In the genomic region with DNA sequence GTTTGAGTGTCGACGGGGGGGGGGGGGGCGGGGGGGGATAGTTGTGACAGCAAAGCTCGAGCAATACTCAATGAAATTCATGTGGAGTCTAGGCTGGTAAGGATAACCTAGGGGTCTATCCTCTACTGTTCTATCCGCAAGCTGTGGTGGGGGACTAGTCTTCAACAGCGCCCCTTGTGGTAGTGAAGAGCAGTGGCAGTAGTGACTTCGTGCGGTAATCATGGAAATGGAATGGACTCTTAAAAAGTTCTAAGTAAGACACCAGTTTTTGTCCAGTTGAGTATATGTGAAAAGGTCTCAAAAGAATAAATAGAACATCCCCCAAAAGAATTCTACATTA, we compare ENCODE assay signal across 8 mouse cellular contexts. TPM values are rescaled to one million over a fixed set of nuclear protein-coding genes. Genes with fewer than 3 reads are reported as not detected.
DNase-seq lines count a peak whose midpoint lies in the region; ATAC-seq and TF ChIP-seq lines count a peak whose summit lies in the region.
"Had no signal": no experiment of that assay in that cellular context is flagged by ENCODE, and none has a peak within 500 bp of the region (broad histone marks: within the 10 kb centered on the region; RNA-seq: fewer than 3 reads in every experiment).

No protein-coding gene starts in this region.

- no peaks in the 10 kb centered on the region for H3K27me3 ChIP-seq in neural tube, embryonic 11.5 days (ENCODE audit: control insufficient read depth, insufficient read depth, low read length)
- H3K27me3 ChIP-seq in hindbrain, embryonic 10.5 days (ENCODE audit: insufficient read depth, poor library complexity, severe bottlenecking), result no peaks in the 10 kb centered on the region; the same call in 1 of the 2 replicates
- H3K27me3 ChIP-seq in neural tube, embryonic 14.5 days (ENCODE audit: control insufficient read depth, insufficient read depth, low read length), result no peaks in the 10 kb centered on the region

- H3K9me3 ChIP-seq in neural tube, embryonic 11.5 days (ENCODE audit: control insufficient read depth, low read length), result no peaks in the 10 kb centered on the region
- no peaks in the 10 kb centered on the region for H3K9me3 ChIP-seq in hindbrain, embryonic 10.5 days
- H3K9me3 ChIP-seq in neural tube, embryonic 14.5 days (ENCODE audit: control insufficient read depth, low read length), result no peaks in the 10 kb centered on the region

- whole genome bisulfite sequencing in neural tube, embryonic 11.5 days, result 27% methylated on average over 8 of the region's 8 CpGs
- 46% methylated on average over 8 of the region's 8 CpGs for WGBS in bone marrow, adult 2 months
- WGBS in hindbrain, embryonic 10.5 days, result 16% methylated on average over 8 of the region's 8 CpGs
- WGBS in neural tube, embryonic 14.5 days, result 24% methylated on average over 8 of the region's 8 CpGs

- H3K36me3 ChIP-seq in neural tube, embryonic 11.5 days (ENCODE audit: control insufficient read depth, insufficient read depth, low read length), result no peaks in the 10 kb centered on the region
- H3K36me3 ChIP-seq in hindbrain, embryonic 10.5 days, result no peaks in the 10 kb centered on the region
- H3K36me3 ChIP-seq in neural tube, embryonic 14.5 days (ENCODE audit: control insufficient read depth, insufficient read depth, low read length), result no peaks in the 10 kb centered on the region

- H3K9ac ChIP-seq in neural tube, embryonic 11.5 days (ENCODE audit: low read length), result no peak overlapping the region
- no peak overlapping the region for H3K9ac ChIP-seq in neural tube, embryonic 14.5 days (replicated peaks; ENCODE audit: low read depth, low read length)

- 0 out of 2 replicates have a peak, but pooled peaks have one; percentile 33 for ATAC-seq in neural tube, embryonic 11.5 days (ENCODE audit: insufficient read depth, low FRiP score, low TSS enrichment)
- ATAC-seq in neural tube, embryonic 14.5 days (ENCODE audit: low read depth), result no peak

- no peak for TF ChIP-seq POLR2A in bone marrow, adult 2 months (IDR thresholded peaks at IDR 0.05; ENCODE audit: borderline replicate concordance, control insufficient read depth, low read depth, low read length)

- H3K4me1 ChIP-seq in neural tube, embryonic 11.5 days (ENCODE audit: control insufficient read depth, insufficient read depth, low read length), result 0 out of 2 replicates have a peak, but pooled peaks cover 3% of the 10 kb centered on the region
- no peaks in the 10 kb centered on the region; the same call in 1 of the 2 replicates for H3K4me1 ChIP-seq in bone marrow, adult 2 months (ENCODE audit: control insufficient read depth, insufficient read depth, low read length)
- peaks cover 40% of the 10 kb centered on the region for H3K4me1 ChIP-seq in hindbrain, embryonic 10.5 days (replicated peaks)
- H3K4me1 ChIP-seq in neural tube, embryonic 14.5 days (ENCODE audit: control insufficient read depth, insufficient read depth, low read length), result no peaks in the 10 kb centered on the region

- H3K4me3 ChIP-seq in neural tube, embryonic 11.5 days (ENCODE audit: low read depth, low read length), result no peak overlapping the region
- no peak overlapping the region for H3K4me3 ChIP-seq in bone marrow, adult 2 months (replicated peaks; ENCODE audit: control insufficient read depth, low read depth, low read length)
- peak overlapping the region; percentile 29 for H3K4me3 ChIP-seq in hindbrain, embryonic 10.5 days
- H3K4me3 ChIP-seq in neural tube, embryonic 14.5 days (ENCODE audit: low read depth, low read length), result no peak overlapping the region

- peak; percentile 61 for TF ChIP-seq CTCF in bone marrow, adult 2 months (IDR thresholded peaks at IDR 0.05; ENCODE audit: control insufficient read depth, insufficient read depth, low read length)

- H3K27ac ChIP-seq in neural tube, embryonic 11.5 days (ENCODE audit: low read depth, low read length), result no peak overlapping the region
- no peak overlapping the region for H3K27ac ChIP-seq in bone marrow, adult 2 months (ENCODE audit: control insufficient read depth, insufficient read depth, low read depth, low read length, poor library complexity)
- peak overlapping the region; percentile 75 for H3K27ac ChIP-seq in hindbrain, embryonic 10.5 days
- H3K27ac ChIP-seq in neural tube, embryonic 14.5 days (ENCODE audit: low read depth, low read length), result no peak overlapping the region

- peak; percentile 42 for DNase-seq in neural tube, embryonic 11.5 days (ENCODE audit: low spot score)
- no peak for DNase-seq in neural tube, embryonic 10.5 days (ENCODE audit: extremely low spot score, low spot score)
- DNase-seq in hindbrain, embryonic 10.5 days (ENCODE audit: low spot score), result no peak
- DNase-seq in urinary bladder, postnatal 36 days (ENCODE audit: low spot score in 2 of 2), result no peak
- DNase-seq in right cerebral cortex, postnatal 10 days (ENCODE audit: low spot score in 2 of 2), result no peak
- DNase-seq: layer of hippocampus, adult 9-11 months had no signal

- no peak overlapping the region for H3K4me2 ChIP-seq in neural tube, embryonic 11.5 days (ENCODE audit: low read depth)
- H3K4me2 ChIP-seq in neural tube, embryonic 14.5 days (ENCODE audit: low read depth, low read length), result peak overlapping the region; percentile 16; the same call in 1 of the 2 replicates

RNA-seq across cellular contexts. Expression of gene Lrig1, which starts 51.1 kb away (rescaled TPM):
- polyA plus RNA-seq in neural tube, embryonic 11.5 days (2014; fragmentation: Nextera tagmentation; extraction: Ambion mirVana), result 29.6 and 31.2 TPM in 2 replicates
- polyA plus RNA-seq in bone marrow, adult 2 months (2011; ENCODE audit: insufficient read depth, insufficient read length, low replicate concordance, missing spikeins), result 1.3 and 3.0 TPM in 2 replicates
- polyA plus RNA-seq in hindbrain, embryonic 10.5 days (2016; fragmentation: Nextera tagmentation; extraction: Ambion mirVana), result 12.7 and 14.4 TPM in 2 replicates
- polyA plus RNA-seq in neural tube, embryonic 14.5 days (2014; fragmentation: Nextera tagmentation; extraction: Ambion mirVana), result 20.6 and 25.2 TPM in 2 replicates
